1 mouse cellular context compared by ENCODE assay signal in genomic region chr5:135950710-135951412, GRCm38 (mm10).
TF ChIP-seq lines count a peak whose summit lies in the region.

No protein-coding gene starts in this region.

TF ChIP-seq in MEL, 35 proteins besides CTCF, POLR2A, EP300 and RAD21:
- no peak for TF ChIP-seq RCOR1 (IDR thresholded peaks at IDR 0.05; ENCODE audit: low read depth, low read length)
- 0 out of 2 replicates have a peak, but pooled peaks have one; percentile 21 for TF ChIP-seq ZNF384 (IDR thresholded peaks at IDR 0.05; ENCODE audit: low read depth, low read length)
- TF ChIP-seq GABPA (IDR thresholded peaks at IDR 0.05; ENCODE audit: low read depth, low read length) = peak; percentile 64; the same call in 1 of the 2 replicates
